Mouse (Mus musculus) erythroblast, adult 5-6 weeks (primary cell): ENCODE results near the gene Rasgef1b. TPM values are rescaled to one million over a fixed set of nuclear protein-coding genes. Genes with fewer than 3 reads are reported as not detected.

ENCODE experiments used
- ATAC-seq: replicated peaks from 2 replicates; pipeline ENCODE4 v1.8.0; 2016; ENCODE audit warnings: moderate number of reproducible peaks, mild to moderate bottlenecking, moderate TSS enrichment, inconsistent platforms; ENCODE audit not compliant: poor library complexity, low FRiP score, severe bottlenecking
- total RNA-seq, 2 experiments: library from RNA; stranded (forward) in 1 of 2; stranded (reverse) in 1 of 2; fragments of 150-400 nt in 1 of 2; fragments of 200-764, 138-1000 nt in 1 of 2; gene quantifications; 2 replicates each; pipeline versions ENCODE4 v1.2.3 to v1.2.4; 2015 to 2017; ENCODE audit warnings: low replicate concordance in 2 of 2

The Rasgef1b gene
- total RNA-seq, 2 experiments from 2014 or later: 1.3 TPM; not detected in 1

DNA sequence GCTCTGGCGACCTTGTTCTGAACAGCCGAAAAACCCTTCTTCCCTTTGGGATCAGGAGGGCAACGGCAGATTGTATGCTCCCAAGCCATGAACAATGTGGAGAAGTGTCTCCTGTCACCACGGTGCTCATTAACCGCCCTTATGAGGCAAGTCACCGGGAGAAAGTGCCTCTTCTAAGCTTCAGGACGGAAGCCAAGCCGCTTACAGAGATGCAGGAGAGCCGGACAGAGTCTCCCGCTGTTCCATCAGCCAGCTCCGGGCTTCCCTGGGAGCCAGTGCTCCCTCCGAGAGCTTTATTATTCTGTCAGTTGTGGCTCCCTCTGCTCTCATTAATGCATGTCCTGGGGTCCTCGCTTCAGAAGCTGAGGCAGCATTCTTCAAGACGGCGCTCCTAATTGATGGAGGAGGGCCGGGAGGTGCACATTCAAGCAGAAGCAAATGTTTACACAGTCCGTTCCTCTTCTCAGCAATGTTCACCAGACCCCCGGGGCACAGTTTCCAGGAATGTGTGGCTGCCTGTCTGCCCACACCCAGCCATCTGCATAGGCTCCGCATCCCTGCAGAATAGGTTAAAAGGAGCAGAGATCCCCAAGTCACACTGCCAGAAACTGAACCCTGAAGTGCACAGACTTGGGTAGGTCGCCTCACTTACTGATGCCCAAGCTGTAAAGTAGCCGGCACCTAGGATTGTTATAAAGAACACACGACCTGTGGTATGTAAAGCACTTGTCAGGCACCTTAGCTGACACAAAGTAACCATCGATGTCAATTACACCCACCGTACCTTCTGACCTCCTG is 115.3 kb downstream of the Rasgef1b start:
- no peak for ATAC-seq

DNA sequence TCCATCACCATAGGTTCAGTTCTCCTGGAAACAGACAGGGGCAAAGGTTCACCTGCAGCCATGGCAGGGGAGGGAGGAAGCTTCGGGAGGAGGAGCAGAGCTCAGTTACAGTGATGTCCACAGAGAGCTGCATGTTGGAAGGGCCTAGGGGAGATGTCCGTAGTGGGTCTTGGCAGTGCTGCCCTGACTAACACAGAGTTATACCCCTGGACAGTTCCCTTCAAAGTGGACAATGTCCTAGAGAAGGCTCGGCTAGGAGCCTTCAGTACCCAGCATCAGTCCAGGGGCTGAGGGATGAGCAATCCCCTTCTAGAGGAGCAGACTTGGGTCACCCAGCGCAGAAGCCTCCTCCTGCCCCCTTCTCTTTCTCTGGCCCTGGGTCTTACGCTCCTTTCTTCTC is 121.3 kb downstream of the Rasgef1b start:
- ATAC-seq: no peak

DNA sequence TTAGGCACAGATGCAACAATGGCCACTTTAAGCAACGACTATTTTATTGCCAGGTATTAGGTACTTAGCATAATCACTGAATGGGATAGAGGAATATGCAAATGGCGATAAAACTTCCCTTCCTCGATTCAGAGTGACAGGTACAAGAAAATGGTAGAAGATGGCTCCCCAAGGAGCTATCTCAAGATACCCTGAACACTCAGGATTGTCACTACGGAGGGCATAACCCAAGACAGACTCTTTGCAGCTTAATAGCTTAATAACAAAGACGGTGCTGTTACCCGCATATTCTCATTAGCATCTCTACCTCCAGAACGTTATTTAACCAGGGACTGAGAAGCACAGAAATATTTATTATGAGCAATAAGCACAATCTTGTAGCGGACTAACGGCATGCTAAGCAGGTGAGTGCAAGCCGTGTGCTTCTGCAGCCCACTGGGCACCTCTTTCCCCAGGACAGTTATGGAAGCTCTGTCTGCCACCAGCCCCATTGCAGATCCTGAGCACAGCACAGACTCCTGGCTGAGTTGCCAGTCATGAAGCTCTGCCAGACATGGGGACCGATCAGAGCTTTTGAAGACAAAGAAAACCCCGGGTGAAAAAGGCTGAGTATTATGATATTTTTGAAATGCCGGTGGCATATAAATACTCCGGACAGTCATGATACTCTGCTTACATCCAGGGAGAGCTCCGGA is 122.6 kb downstream of the Rasgef1b start:
- no peak for ATAC-seq

DNA sequence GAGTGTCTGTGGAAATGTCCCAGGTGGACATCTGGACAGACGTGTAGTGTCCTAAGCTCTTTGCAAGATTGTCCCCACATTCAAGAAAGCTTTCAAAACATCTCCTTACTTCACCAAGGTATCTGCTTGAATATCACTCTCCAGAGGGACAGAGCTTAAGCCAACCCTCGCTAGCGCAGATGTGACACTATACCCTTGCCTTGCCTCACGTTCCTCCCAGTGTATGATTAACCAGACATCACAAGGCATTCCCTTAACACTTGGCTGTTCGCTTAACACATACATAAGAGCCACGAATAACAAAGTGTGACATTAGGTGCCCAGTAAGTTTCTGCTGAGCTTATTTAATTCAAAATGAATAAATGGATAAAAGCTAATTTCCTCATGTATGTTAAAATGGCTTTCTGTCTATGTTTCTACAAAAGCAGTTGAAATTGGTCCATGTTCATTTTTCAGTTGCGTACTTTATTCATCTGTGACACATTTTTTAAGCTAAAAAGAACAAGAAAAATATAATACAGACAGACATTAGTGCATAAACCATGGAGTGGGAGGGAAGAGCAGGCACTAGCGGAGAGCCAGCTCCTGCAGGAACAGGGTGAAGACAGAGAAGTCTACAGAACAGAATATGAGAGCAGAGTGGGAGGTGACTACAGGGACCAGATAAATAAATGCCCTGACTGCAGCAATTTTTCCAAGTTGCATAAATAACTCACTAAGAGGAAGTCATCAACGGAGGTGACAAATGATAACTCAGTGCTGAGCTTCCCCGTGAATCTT is 126.4 kb downstream of the Rasgef1b start:
- no peak for ATAC-seq

DNA sequence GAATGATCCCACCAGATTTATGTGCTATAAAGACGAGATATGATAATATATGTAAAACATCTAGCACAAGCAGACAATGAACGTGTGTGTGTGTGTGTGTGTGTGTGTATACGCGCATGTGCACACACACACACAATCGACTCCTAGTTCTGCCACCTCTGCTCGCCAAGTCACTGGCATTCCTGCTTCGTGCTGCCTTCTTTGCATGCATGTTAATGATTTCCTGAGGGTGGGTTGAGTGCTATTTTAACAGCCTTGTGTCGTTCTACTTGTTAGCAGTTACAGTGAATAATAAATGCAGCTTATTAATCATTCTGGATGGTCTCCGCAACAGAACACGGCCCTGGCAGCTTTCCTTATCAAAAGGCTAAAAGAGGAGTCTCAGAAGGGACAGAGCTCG is 129.5 kb downstream of the Rasgef1b start:
- ATAC-seq: no peak

DNA sequence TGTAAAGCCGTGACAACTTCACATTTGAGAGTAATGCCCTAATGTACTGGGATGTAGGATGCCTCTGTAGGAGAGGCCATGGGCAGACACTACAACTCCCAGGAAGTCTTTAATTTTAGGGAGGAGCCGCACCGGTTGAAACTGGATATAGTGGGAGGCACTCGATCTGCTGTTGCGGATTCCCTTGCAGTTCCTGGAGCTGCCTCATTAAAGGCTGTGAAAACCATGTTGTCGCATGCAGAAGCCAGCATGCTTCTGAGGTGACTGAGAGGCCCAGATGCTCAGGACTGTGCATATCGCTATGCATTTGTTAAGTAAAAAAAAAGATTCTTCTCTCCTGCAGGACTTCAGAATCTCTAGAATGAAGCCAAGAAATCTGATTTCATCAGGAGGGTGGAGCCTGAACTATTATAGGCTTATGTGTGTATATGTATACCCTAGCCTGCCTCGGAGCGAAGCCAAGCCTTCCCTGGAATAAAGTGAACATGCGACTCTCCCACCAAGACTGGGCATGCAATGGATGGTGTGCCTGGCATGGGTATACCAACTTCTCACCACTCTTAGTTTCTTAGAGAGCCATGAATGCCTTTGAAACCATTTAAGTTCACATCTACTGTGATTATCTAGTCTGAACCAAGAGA is 130.3 kb downstream of the Rasgef1b start:
- ATAC-seq: no peak

DNA sequence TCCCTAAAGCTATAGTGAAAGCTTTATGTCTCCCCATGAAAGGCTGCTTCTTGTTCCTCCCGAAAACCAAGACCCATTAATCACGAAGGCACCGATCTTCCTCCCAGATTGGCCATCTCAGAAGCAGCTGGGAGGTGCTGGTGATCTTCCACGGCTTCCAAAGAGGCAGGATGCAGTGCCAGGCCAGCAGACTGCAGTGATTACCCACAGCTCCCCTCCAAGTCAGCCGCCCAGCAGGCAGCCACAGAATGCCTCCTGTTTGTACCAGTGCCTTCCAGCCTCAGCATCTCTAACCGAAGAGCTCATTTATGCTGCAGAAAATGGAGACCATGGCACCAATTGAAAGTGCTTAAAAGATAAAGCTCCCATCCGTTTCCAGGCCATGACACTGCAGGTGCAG is 131.2 kb downstream of the Rasgef1b start:
- ATAC-seq: no peak

DNA sequence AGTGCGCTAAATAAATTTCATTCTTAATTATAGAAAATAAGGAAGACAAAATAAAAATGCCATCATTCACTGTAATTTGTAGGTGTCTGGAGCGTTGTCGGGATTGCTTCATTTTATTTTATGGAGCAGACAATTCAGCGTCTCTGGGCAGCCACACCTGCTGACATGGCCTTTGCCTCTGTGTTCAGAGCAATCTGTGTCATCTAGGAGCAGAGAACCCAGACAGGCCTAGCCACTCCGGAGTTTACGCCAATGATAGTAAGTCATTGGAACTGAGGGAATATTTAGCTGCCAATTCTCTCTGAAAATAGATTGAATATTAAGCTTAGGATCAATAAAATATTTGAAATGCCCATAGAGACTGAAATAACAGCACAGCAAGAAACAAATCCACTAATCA is 137.5 kb downstream of the Rasgef1b start:
- no peak for ATAC-seq

DNA sequence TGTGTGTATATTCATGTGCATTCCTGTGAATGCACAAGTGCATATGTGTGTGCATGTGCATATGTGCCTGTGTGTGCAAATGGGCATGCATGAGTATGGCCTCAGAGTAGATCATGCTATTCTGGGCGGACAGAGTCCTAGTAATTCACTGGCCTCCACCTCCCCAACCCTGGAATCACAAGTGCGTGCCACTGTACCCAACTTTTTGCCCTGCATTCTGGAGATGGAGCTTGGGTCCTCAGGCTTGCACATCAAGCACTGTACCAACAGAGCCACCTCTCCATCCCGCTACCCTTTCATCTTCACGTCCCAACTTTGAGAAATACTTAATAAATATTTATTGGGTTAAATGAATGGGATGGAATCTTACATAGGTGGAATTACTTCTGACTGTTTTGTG is 138.3 kb downstream of the Rasgef1b start:
- ATAC-seq: no peak

DNA sequence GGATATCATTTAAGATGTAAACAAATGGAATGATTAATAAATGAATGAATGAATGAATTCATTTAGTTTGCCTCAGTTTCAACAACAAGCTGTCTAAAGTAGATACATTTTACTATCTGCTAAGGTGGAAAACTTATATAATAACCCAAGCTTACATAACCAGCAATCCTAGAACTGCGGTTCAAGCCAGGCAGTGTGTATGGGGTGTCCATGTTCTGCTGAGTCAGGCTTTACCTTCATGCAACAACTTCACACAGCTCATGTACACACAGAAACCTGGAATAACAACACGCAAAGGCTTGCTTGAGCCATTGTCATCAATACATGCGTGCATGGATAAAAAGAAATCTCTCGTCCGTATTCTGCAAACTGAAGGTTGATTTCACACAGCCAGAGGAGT is 140.9 kb downstream of the Rasgef1b start:
- no peak for ATAC-seq

DNA sequence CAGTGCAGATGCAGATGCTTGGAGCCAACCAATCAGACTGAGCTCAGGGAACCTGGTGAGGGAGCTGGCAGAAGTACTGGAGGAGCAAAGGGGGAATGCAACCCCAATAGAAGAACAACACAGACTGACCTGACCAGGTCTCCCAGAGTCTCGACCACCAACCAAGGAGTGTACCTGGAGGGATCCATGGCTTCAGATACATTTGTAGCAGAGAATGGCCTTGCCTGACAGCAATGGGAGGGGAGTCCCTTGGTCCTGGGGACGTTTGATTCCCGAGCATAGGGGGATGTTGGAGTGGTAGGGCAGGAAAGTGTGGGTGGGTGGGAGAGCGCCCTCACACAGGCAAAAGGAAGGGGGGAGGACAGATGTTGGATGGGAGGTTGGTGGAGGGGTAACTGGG is 141.3 kb downstream of the Rasgef1b start:
- no peak for ATAC-seq

DNA sequence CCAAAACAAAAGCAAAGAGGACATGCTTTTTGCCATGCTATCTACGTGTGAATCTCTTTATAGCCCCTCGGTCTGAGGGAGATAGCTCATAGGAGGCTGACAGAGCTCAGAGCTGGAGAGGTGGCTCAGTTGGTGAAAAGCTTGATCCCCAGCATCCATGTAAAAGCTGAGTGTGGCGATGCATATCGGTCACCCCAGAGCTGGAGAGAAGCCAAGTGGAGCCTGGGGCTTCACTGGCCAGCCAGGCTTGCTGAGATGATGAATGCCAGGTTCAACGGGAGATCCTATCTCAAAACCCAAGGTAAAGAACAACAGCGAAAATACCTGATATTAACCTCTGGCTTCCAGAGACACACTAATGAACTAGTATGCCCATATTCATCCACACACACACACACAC is 142.6 kb downstream of the Rasgef1b start:
- ATAC-seq: no peak

DNA sequence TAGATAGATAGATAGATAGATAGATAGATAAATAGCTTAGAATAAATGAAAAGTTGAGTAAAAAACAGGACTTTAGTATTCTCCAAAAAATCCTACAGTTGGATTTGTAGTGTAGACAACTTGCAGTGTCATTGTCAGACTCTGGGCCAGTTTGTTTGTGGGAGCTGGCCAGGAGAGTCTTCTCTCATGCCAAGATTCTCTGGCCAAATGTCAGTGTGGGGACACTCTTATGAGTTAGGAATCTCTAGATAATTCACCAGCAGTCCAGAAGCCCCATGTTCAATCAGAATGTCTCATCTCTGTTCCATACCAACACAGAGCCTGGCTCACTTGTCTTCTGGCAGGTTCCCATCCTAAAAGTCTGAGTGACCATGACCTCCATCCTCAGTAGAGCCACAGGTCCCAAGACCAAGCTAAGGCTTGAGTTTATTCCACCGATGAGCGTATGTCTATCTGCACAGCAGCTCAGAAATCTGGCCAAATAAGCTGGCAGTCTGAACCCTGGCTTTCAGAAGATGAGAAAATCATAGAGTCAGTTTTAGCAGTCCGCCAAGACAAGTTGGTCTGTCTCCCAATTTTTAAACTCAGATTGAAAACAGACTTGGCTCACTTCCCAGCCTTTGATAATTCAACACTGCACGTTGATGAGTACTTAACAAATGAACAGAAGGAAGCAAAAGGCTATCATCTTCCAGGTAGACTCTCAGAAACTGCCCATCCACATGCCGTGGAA is 143.5 kb downstream of the Rasgef1b start:
- no peak for ATAC-seq

DNA sequence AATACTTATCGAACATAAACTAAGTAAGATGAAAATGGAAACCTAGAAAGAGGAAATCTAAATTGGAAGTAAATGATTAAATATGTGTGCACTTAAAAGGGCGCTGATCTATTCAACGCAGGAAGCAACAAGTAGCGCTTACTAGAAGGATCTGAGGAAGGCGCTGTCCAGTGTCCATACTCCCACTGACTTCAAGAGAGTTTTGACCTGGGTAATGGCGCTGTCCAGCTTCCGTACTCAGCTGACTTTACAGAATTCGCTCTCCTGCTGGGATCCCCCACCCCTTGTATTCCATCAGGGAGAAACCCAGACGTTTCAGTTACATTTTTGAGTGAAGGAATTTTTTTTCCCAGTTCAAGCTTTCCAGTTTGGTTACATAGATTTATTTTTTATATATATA is 144.6 kb downstream of the Rasgef1b start:
- ATAC-seq: no peak

DNA sequence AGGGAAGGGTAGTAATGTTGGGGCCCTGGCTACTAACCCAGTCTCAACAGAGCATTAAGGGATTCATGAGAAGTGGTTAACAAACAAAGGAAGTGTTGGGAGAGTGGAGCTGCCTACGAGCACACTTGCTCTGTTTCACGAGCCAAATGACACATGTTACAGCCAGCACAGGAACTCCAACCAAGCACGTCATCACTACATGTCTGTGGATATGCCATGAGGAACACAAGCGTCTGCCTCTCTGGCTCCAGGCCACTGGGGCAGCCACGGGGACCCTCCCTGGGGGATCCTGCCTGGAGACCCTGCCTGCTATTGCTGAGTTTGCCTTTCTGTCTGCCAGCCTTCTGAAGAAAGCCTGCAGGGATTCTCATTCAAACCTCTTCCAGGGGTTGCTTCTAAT is 146.8 kb downstream of the Rasgef1b start:
- no peak for ATAC-seq

DNA sequence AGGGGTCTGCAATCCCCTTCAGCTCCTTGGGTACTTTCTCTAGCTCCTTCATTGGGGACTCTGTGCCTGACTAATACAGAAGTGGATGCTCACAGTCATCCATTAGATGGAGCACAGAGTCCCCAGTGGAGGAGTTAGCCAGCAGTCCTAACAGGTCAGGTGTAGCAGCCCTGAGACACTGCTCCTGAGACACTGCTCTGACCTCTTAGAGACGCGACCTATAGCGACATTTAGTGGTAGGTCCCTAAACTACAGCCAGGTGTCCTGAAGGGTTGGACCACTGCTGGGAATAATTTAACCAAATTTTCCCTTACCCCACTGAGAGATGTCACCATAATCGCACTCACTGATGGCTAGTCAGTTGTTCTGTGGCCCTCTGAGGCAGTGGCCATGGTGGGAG is 150.2 kb downstream of the Rasgef1b start:
- ATAC-seq: no peak

DNA sequence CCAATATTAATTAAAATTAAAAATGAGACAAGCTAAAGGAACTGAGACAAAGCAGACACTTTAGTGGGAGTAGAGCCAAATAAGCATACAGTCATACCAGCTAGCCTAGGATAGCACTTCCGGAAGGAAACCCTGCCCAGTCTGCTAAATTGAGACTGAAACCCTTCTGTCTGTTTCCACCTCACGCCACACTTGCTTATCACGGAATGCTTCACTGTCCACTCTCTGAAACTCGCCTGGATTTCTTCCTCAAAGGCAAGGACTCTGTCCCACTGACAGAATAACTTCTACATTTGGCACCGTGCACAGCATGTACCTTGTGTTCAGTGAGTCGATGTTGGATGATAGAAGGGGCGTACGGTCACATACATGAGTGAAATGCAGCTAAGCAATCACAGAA is 153.0 kb downstream of the Rasgef1b start:
- no peak for ATAC-seq

DNA sequence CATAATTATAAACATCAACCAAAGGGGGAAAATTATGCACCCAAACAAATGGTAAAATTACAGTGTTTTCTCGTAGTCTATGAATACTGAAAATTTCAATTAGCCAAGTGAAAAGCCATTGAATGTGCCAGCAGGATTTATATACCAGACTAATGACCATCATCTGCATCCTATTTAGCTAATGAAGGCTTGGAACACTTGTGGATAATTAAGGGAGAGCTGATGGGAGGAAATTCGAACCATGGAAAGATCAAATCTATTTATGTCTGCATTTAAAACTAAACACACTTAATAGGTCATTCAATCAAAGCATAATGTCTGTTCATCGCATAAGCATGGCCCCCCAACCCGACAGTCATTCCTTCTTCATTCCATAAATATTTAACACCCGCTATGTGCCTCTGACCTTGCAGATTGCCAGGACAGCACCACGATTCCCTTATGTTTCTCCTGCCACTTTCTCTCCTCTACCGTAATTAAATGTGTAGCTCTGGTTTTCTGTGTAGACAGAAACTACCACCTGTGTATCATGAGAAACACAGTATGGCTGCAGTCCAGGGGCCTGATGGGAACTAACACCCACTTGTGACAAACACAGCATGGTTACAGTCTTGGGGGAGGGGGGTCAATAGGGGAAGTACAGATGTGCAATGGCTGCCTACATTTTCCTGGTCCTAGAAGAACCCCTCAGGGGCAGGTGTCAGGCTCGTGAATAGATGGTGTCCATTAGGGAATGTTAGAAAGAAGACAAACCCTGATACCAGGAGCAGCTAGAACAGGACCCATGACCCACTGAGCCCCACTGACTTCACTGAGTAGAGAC is 164.2 kb downstream of the Rasgef1b start:
- no peak for ATAC-seq

DNA sequence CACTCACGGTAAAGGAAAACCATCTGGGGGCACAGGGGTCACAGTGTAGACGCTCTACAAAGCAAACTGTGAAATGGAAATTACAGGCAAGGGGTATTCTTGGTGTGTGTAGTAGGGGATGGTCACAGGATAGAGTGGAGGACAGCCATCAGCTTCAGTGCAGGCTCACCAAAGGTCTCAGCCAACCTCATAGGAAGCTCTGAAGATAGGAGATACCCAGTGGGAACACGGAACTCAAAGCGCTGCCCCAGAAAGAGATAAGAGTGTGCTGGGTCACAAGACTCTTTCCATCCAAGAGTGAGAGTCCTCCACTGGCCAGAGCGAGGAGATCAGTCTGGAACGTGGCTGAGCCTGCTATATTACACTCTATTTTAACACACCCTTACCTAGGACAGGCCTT is 166.8 kb downstream of the Rasgef1b start:
- ATAC-seq: no peak
